Mouse (Mus musculus) B cell, adult 62 days (primary cell): Measurements from ENCODE around the gene Foxm1. TPM values are rescaled to one million over a fixed set of nuclear protein-coding genes. Genes with fewer than 3 reads are reported as not detected.

ENCODE experiments used
- total RNA-seq: library from RNA; stranded (reverse); gene quantifications from 4 replicates; pipeline ENCODE4 v1.2.4, GENCODE M21; 2023

Gene Foxm1
- 11.2 to 13.3 TPM (median 12.1 TPM) in 4 replicates for total RNA-seq

DNA sequence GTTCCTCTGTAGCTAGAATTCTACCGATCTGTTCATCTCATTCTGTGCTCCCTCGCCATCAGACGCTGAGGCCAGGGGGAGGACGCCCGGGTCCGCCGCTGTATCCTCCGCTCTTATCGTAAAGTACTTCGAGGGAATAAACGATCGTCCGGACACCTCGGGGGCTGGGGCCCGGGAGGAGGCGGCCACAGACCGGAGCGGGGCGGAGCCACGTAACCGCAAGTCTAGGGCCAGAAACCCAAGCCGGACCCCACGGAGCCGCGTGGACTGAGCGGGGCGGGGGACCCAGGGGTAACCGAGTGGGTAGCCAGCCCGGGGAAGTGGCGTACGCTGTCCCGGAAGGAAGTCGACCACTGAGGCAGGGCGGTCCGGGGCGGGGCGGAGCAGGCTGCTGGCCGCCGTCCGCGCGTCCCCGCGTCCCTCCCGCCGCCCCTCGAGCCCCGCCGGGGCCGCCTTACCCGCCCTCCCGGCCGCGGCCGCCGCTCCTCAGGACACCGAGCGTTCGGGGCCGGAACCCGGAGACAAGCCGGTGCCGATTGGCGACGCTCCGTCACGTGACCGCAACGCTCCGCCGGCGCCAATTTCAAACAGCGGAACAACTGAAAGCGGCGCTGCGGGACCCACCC, at the start of gene Foxm1, which contains the start of gene Rhno1:
Foxm1 (plus strand) TSS at position 587 of the 626 bp plus-strand sequence.
Rhno1 (minus strand) TSS at position 531 of the 626 bp plus-strand sequence.

GRCm38 (mm10) chr6:128355726-128356416, 6.9 kb upstream of the Foxm1 start, which contains the start of gene Tulp3:
TSS of gene Tulp3 (minus strand) at chr6:128355851.

GRCm38 (mm10) chr6:128375192-128375591, 12.4 kb downstream of the Foxm1 start, which contains the start of the genes Tex52 and Gm44596:
TSS of gene Tex52 (plus strand) at chr6:128375456.
TSS of gene Gm44596 (plus strand) at chr6:128375503.

DNA sequence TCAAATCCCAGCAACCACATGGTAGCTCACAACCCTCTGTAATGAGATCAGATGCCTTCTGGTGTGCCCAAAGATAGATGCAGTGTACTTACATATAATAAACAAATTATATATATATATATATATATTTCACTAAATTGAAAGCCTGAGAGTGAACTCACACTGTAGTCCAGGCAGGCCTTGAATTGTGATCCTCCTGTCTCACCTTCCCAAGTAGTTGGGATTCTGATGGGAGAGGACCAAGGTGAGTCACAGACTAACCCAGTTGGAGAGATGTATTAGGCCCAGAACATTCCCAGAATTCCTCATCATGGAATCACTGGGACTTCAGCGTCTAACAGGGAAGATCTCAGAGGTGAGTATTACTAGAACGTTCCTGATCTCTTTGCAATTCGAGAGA, 36.2 kb downstream of the Foxm1 start, which contains the start of gene Nrip2:
Nrip2 (plus strand) TSS at position 301 of the 400 bp plus-strand sequence.

DNA sequence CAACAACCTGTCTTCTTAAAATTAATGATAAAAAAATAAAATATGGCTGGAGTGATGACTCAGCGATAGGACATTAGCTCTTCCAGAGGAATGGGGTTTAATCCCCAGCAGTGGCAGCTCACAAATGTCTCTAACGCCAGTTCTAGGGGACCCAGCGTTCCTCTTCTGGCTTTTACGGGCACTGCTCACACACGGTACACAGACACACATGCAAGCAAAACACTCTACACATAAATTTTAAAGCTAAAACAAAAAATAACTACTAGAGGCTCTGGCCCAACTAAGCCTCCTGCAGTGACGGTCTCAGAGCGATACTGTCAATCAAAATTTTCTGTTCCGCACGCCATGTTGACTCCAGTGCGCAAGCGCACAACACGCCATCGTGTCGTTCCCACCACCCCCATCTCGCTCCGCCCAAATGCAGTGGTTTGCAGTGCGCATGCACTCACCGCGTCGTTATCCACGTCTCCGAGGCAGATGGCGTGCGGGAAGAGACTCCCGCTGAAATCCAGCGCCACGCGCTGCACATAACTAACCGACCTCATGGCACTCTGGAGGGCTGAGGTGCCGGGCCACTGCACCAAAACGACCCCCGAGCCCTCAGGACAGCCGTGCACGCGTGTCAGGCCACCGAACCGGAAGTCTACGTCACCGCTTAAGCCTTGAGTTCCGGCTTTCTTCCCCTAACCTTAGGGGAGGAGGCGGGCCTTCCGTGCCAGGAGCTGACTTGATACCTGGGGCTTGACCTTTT, 61.7 kb downstream of the Foxm1 start, which contains the start of gene Itfg2:
Itfg2 (minus strand) TSS at position 663 of the 751 bp plus-strand sequence.

Other genes with a start within 250 kb of the Foxm1 start
- 0.31 to 1.7 TPM (median 0.57 TPM) in 4 replicates for gene Tspan9, start 219.4 kb upstream of the Foxm1 start, total RNA-seq
- gene Tead4, start 62.1 kb upstream of the Foxm1 start, total RNA-seq, result not detected in 4 replicates
- 3.4 to 5.5 TPM (median 4.4 TPM) in 4 replicates for gene Tulp3, start 7.1 kb upstream of the Foxm1 start, total RNA-seq
- gene Rhno1, start 56 bp upstream of the Foxm1 start, total RNA-seq, result 44.2 to 53.2 TPM (median 47.9 TPM) in 4 replicates
- gene Tex52, start 12.5 kb downstream of the Foxm1 start, total RNA-seq, result not detected in 4 replicates
- not detected in 4 replicates for gene Gm44596, start 12.5 kb downstream of the Foxm1 start, total RNA-seq
- gene Nrip2, start 36.3 kb downstream of the Foxm1 start, total RNA-seq, result not detected in 4 replicates
- 42.9 to 70.3 TPM (median 62.4 TPM) in 4 replicates for gene Itfg2, start 62.0 kb downstream of the Foxm1 start, total RNA-seq
- gene Fkbp4, start 75.7 kb downstream of the Foxm1 start, total RNA-seq, result 64.4 to 78.9 TPM (median 69.6 TPM) in 4 replicates
- not detected in 4 replicates for gene Pzp, start 163.8 kb downstream of the Foxm1 start, total RNA-seq
- not detected in 4 replicates for gene A2ml1, start 218.6 kb downstream of the Foxm1 start, total RNA-seq